Mouse (Mus musculus) C2C12 (cell line): ENCODE data around the gene Sde2.

ENCODE experiments used
- CEBPB ChIP-seq: IDR thresholded peaks from one replicate; pipeline ENCODE4 v1.6.1; 2011; ENCODE audit warnings: low read depth, mild to moderate bottlenecking, control low read depth, moderate library complexity
- CTCF ChIP-seq: IDR thresholded peaks from one replicate; pipeline ENCODE4 v1.5.1; 2011; ENCODE audit not compliant: control insufficient read depth, insufficient read depth, insufficient read length
- FOSL1 ChIP-seq: IDR thresholded peaks from one replicate; pipeline ENCODE4 v1.8.0; 2011; ENCODE audit warnings: mild to moderate bottlenecking, low read length; ENCODE audit not compliant: poor library complexity, insufficient read depth, severe bottlenecking
- MAX ChIP-seq: IDR thresholded peaks from one replicate; pipeline ENCODE4 v1.6.1; 2011; ENCODE audit warnings: mild to moderate bottlenecking, control low read depth
- MYOG ChIP-seq: IDR thresholded peaks from one replicate; pipeline ENCODE4 v1.6.1; 2011; ENCODE audit not compliant: control insufficient read depth, insufficient read length; ENCODE audit errors: extremely low read depth
- USF1 ChIP-seq: IDR thresholded peaks from one replicate; pipeline ENCODE4 v1.6.1; 2011; ENCODE audit warnings: low read depth, mild to moderate bottlenecking, control low read depth, moderate library complexity

DNA sequence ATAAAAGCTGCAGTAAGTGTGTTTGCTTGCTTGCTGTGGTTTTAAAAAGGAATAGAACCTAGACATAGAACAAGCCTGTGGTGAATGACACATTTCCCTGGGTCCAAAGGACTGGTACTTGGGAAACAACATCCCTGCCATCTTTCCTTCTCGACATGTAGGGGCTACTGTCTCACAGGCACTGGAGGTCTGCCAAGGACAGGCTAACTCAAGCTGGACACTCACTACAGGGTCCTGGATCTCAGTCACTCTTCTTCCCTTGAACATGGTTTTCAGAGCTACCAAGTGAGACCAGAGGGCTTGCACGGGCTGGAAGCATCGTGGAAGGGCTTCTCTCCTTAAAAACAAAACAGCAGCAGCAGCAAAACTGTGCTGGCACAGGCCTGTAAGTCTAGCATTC is 27.2 kb upstream of the Sde2 start:
- TF ChIP-seq CTCF, result no peak
- no peak for TF ChIP-seq USF1
- no peak for TF ChIP-seq MAX
- no peak for TF ChIP-seq CEBPB
- no peak for TF ChIP-seq MYOG
- no peak for TF ChIP-seq FOSL1
